8 mouse cellular contexts compared by ENCODE assay signal in genomic region chr11:76450202-76450561, GRCm38 (mm10). TPM values are rescaled to one million over a fixed set of nuclear protein-coding genes. Genes with fewer than 3 reads are reported as not detected.
DNase-seq lines count a peak whose midpoint lies in the region; ATAC-seq lines count a peak whose summit lies in the region.

No protein-coding gene starts in this region.

- ATAC-seq in heart, embryonic 12.5 days (ENCODE audit: insufficient number of reproducible peaks, low FRiP score) = no peak
- peak; percentile 79 for ATAC-seq in forebrain, embryonic 16.5 days
- peak; percentile 86 for ATAC-seq in midbrain, embryonic 11.5 days (ENCODE audit: low FRiP score)
- no peak for ATAC-seq in frontal cortex, adult (ENCODE audit: low TSS enrichment)

- no peak overlapping the region for H3K4me2 ChIP-seq in heart, embryonic 12.5 days
- H3K4me2 ChIP-seq in forebrain, embryonic 16.5 days (ENCODE audit: low read length) = peak overlapping the region; percentile 30
- peak overlapping the region; percentile 14; the same call in 1 of the 2 replicates for H3K4me2 ChIP-seq in midbrain, embryonic 11.5 days

- peaks cover 43% of the 10 kb centered on the region for H3K36me3 ChIP-seq in heart, embryonic 12.5 days
- peaks cover 9% of the 10 kb centered on the region; the same call in 1 of the 2 replicates for H3K36me3 ChIP-seq in forebrain, embryonic 16.5 days (ENCODE audit: control insufficient read depth, insufficient read depth)
- no peaks in the 10 kb centered on the region for H3K36me3 ChIP-seq in midbrain, embryonic 11.5 days (ENCODE audit: control insufficient read depth, insufficient read depth, low read length)

- H3K9me3 ChIP-seq in heart, embryonic 12.5 days (replicated peaks) = no peaks in the 10 kb centered on the region
- H3K9me3 ChIP-seq in forebrain, embryonic 16.5 days (ENCODE audit: control insufficient read depth, low read length) = no peaks in the 10 kb centered on the region
- H3K9me3 ChIP-seq in midbrain, embryonic 11.5 days (ENCODE audit: control insufficient read depth, low read length) = no peaks in the 10 kb centered on the region

- no peaks in the 10 kb centered on the region for H3K27me3 ChIP-seq in heart, embryonic 12.5 days (replicated peaks)
- H3K27me3 ChIP-seq in forebrain, embryonic 16.5 days (replicated peaks; ENCODE audit: control insufficient read depth, insufficient read depth, low read length) = no peaks in the 10 kb centered on the region
- H3K27me3 ChIP-seq in midbrain, embryonic 11.5 days (ENCODE audit: control insufficient read depth, insufficient read depth, low read length) = peaks cover 11% of the 10 kb centered on the region

- 68% methylated on average over 3 of the region's 3 CpGs for WGBS in heart, embryonic 12.5 days
- 7% methylated on average over 3 of the region's 3 CpGs for WGBS in forebrain, embryonic 16.5 days
- WGBS in midbrain, embryonic 11.5 days = 17% methylated on average over 3 of the region's 3 CpGs

- no peak overlapping the region for H3K4me3 ChIP-seq in heart, embryonic 12.5 days
- no peak overlapping the region for H3K4me3 ChIP-seq in forebrain, embryonic 16.5 days (replicated peaks; ENCODE audit: low read length)
- no peak overlapping the region for H3K4me3 ChIP-seq in midbrain, embryonic 11.5 days (ENCODE audit: low read depth, low read length)

- peak overlapping the region; percentile 33; the same call in 1 of the 2 replicates for H3K9ac ChIP-seq in heart, embryonic 12.5 days
- peak overlapping the region; percentile 33; the same call in 1 of the 2 replicates for H3K9ac ChIP-seq in forebrain, embryonic 16.5 days (replicated peaks; ENCODE audit: low read depth, low read length)
- H3K9ac ChIP-seq in midbrain, embryonic 11.5 days (ENCODE audit: low read length) = peak overlapping the region; percentile 43; the same call in 1 of the 2 replicates

- H3K27ac ChIP-seq in heart, embryonic 12.5 days (ENCODE audit: poor library complexity, severe bottlenecking) = peak overlapping the region; percentile 61
- H3K27ac ChIP-seq in forebrain, embryonic 16.5 days (ENCODE audit: low read length) = peak overlapping the region; percentile 96
- peak overlapping the region; percentile 87 for H3K27ac ChIP-seq in midbrain, embryonic 11.5 days (ENCODE audit: low read depth, low read length)

- H3K4me1 ChIP-seq in heart, embryonic 12.5 days (replicated peaks) = peaks cover 36% of the 10 kb centered on the region
- H3K4me1 ChIP-seq in forebrain, embryonic 16.5 days (replicated peaks; ENCODE audit: control insufficient read depth, insufficient read depth, low read length) = peaks cover 24% of the 10 kb centered on the region
- H3K4me1 ChIP-seq in midbrain, embryonic 11.5 days (ENCODE audit: control insufficient read depth, insufficient read depth, low read length) = peaks cover 43% of the 10 kb centered on the region

- no peak for DNase-seq in heart, adult 9 months (ENCODE audit: low spot score in 2 of 2)
- peak; percentile 76 for DNase-seq in brain, adult 2 months (ENCODE audit: low read depth, low spot score)
- no peak for DNase-seq in midbrain, embryonic 11.5 days (ENCODE audit: low spot score, missing footprints)
- no peak for DNase-seq in spleen, adult 12 weeks (ENCODE audit: low spot score)
- no peak for DNase-seq in urinary bladder, postnatal 10 days (ENCODE audit: low spot score)

RNA-seq across cellular contexts. Expression of gene Timm22, which starts 43.4 kb away (rescaled TPM):
- 94.5 and 102 TPM in 2 replicates for polyA plus RNA-seq in heart, embryonic 12.5 days (2016; fragmentation: Nextera tagmentation; extraction: Ambion mirVana)
- polyA plus RNA-seq in forebrain, embryonic 16.5 days (2015; fragmentation: Nextera tagmentation; extraction: Ambion mirVana) = 94.0 and 101 TPM in 2 replicates
- polyA plus RNA-seq in midbrain, embryonic 11.5 days (2014; fragmentation: Nextera tagmentation; extraction: Ambion mirVana) = 117 and 118 TPM in 2 replicates

RNA-seq across cellular contexts. Expression of gene Nxn, which starts 51.2 kb away (rescaled TPM):
- 32.2 TPM in 2 replicates for polyA plus RNA-seq in heart, embryonic 12.5 days (2016; fragmentation: Nextera tagmentation; extraction: Ambion mirVana)
- polyA plus RNA-seq in forebrain, embryonic 16.5 days (2015; fragmentation: Nextera tagmentation; extraction: Ambion mirVana) = 14.5 and 15.6 TPM in 2 replicates
- polyA plus RNA-seq in midbrain, embryonic 11.5 days (2014; fragmentation: Nextera tagmentation; extraction: Ambion mirVana) = 43.8 and 51.3 TPM in 2 replicates

Comparison
In these comparisons a context has a peak if more than half of its experiments do, and no peak if none do; other contexts are left out.
1. ATAC-seq: peak in forebrain, embryonic 16.5 days (single experiment) and midbrain, embryonic 11.5 days (single experiment); none in heart, embryonic 12.5 days (single experiment) and frontal cortex, adult (single experiment).
2. Peak in every context shown above with its lines, with median percentiles within 50 percentile points of each other: H3K27ac ChIP-seq and H3K9ac ChIP-seq.